Mouse (Mus musculus) thymus, adult 2 months (tissue): ENCODE measurements around the gene Stab2.

Source experiments
- CTCF ChIP-seq: fragments of 200-500 bp; IDR thresholded peaks from 2 replicates; pipeline ENCODE4 v1.5.1; 2012; ENCODE audit warnings: mild to moderate bottlenecking, control low read depth, low read length, moderate library complexity, borderline replicate concordance; ENCODE audit not compliant: control insufficient read depth, poor library complexity, insufficient read depth; ENCODE audit errors: extremely low read depth
- POLR2A ChIP-seq: fragments of 200-500 bp; IDR thresholded peaks from 2 replicates; pipeline ENCODE4 v1.6.1; 2012; ENCODE audit warnings: mild to moderate bottlenecking, low read length, control low read depth, moderate library complexity; ENCODE audit not compliant: control insufficient read depth, poor library complexity, insufficient read depth; ENCODE audit errors: extremely low read depth

GRCm38 (mm10) chr10:87012087-87012486 is 4.3 kb upstream of the Stab2 start:
- no peak for TF ChIP-seq CTCF
- TF ChIP-seq POLR2A, result no peak
